Mouse (Mus musculus) hindbrain, postnatal 0 days (tissue): Measurements from ENCODE around the gene Pcnx4. TPM values are rescaled to one million over a fixed set of nuclear protein-coding genes. Genes with fewer than 3 reads are reported as not detected.
A peak's percentile ranks its signal among the peaks of the same experiment; 100 is the strongest.

Experiments used
- ATAC-seq: fragments of 200-750 bp; cut with Nextera tagmentation; 2 replicates; pipeline ENCODE4 v1.8.0; 2017; ENCODE audit warnings: mild to moderate bottlenecking, moderate TSS enrichment, moderate library complexity
- DNase-seq: peaks from one replicate; pipeline ENCODE4 v3.0.0-alpha.2; 2015; ENCODE audit warnings: low spot score
- H3K27ac ChIP-seq: fragments of 300-500 bp; sonication (generic); 2 replicates; pipeline ENCODE4 v1.5.1; 2014; ENCODE audit warnings: mild to moderate bottlenecking
- H3K27me3 ChIP-seq: fragments of 300-500 bp; sonication (generic); 2 replicates; pipeline ENCODE4 v1.6.1; 2014; ENCODE audit warnings: low read length, mixed read lengths; ENCODE audit not compliant: insufficient read depth
- H3K36me3 ChIP-seq: fragments of 300-500 bp; sonication (generic); 2 replicates; pipeline ENCODE4 v1.6.1; 2014; ENCODE audit warnings: low read length, mixed read lengths; ENCODE audit not compliant: insufficient read depth
- H3K4me1 ChIP-seq: fragments of 300-500 bp; sonication (generic); 2 replicates; pipeline ENCODE4 v1.6.1; 2014; ENCODE audit warnings: antibody characterized with exemption, low read length, mixed read lengths; ENCODE audit not compliant: insufficient read depth
- H3K4me2 ChIP-seq: fragments of 300-500 bp; sonication (generic); 2 replicates; pipeline ENCODE4 v1.6.1; 2014; ENCODE audit warnings: low read depth, mild to moderate bottlenecking, low read length, moderate library complexity, mixed read lengths
- H3K4me3 ChIP-seq: fragments of 300-500 bp; sonication (generic); 2 replicates; pipeline ENCODE4 v1.5.1; 2014; ENCODE audit warnings: low read length
- H3K9ac ChIP-seq: fragments of 300-500 bp; sonication (generic); replicated peaks from 2 replicates; pipeline ENCODE4 v1.6.1; 2014; ENCODE audit warnings: mild to moderate bottlenecking, low read length, moderate library complexity, mixed read lengths
- H3K9me3 ChIP-seq: fragments of 300-500 bp; sonication (generic); 2 replicates; pipeline ENCODE4 v1.6.1; 2016; ENCODE audit warnings: low read length, mixed read lengths
- CTCF ChIP-seq: IDR thresholded peaks from 2 replicates; pipeline ENCODE4 v1.5.1; 2016; ENCODE audit warnings: antibody characterized with exemption, control low read depth, low read depth
- WGBS: fragments of 180-500 bp; shearing (Covaris S2); extraction: QIAGEN DNeasy Blood & Tissue Kit; methylation state at CpG from one replicate; pipeline ENCODE4 v1.1.7; 2014; 5-methylcytosine and 5-hydroxymethylcytosine counted together
- polyA plus RNA-seq: library from polyadenylated mRNA; unstranded; fragments of >200 nt; fragmentation: Nextera tagmentation; extraction: Ambion mirVana; gene quantifications from 2 replicates; pipeline ENCODE4 v1.2.1, GENCODE M21; 2015
- total RNA-seq: library from RNA; depleted of rRNA; stranded (reverse); fragments of >200 nt; gene quantifications from 2 replicates; pipeline ENCODE4 v1.2.3, GENCODE M21; 2014

Pcnx4 gene
- total and polyA plus RNA-seq, 2 experiments from 2014 or later: 18.9 TPM

- Histone ChIP-seq H3K4me3 (no peak overlapping the region), H3K27me3 (no peaks in the 10 kb centered on the region), H3K27ac (no peak overlapping the region), H3K9me3 (no peaks in the 10 kb centered on the region), H3K4me2 (peak overlapping the region; percentile 24; the same call in 1 of the 2 replicates), H3K4me1 (no peaks in the 10 kb centered on the region), H3K9ac (no peak overlapping the region), H3K36me3 (no peaks in the 10 kb centered on the region)
- ATAC-seq: no peak
- 31% methylated on average over 12 of the region's 12 CpGs for WGBS
- no peak for DNase-seq
- no peak for TF ChIP-seq CTCF
These were observed 18.0 kb upstream of the Pcnx4 start for GRCm38 (mm10) chr12:72518114-72518728.

GRCm38 (mm10) chr12:72519352-72519751, 16.8 kb upstream of the Pcnx4 start:
- H3K4me3 ChIP-seq: no peak overlapping the region
- H3K9me3 ChIP-seq: no peaks in the 10 kb centered on the region
- no peak overlapping the region for H3K9ac ChIP-seq
- H3K27me3 ChIP-seq: no peaks in the 10 kb centered on the region
- WGBS: 21% methylated on average over 9 of the region's 9 CpGs
- H3K27ac ChIP-seq: no peak overlapping the region
- H3K4me1 ChIP-seq: no peaks in the 10 kb centered on the region
- H3K4me2 ChIP-seq: peak overlapping the region; percentile 3; the same call in 1 of the 2 replicates
- no peak for TF ChIP-seq CTCF
- DNase-seq (peak; percentile 26), ATAC-seq (no peak)
- H3K36me3 ChIP-seq: no peaks in the 10 kb centered on the region

GRCm38 (mm10) chr12:72519855-72520254, 16.3 kb upstream of the Pcnx4 start:
- H3K36me3 ChIP-seq: no peaks in the 10 kb centered on the region
- ATAC-seq: no peak
- no peak for DNase-seq
- TF ChIP-seq CTCF: no peak
- no peak overlapping the region for H3K4me2 ChIP-seq
- H3K4me1 ChIP-seq: no peaks in the 10 kb centered on the region
- no peaks in the 10 kb centered on the region for H3K9me3 ChIP-seq
- no peaks in the 10 kb centered on the region for H3K27me3 ChIP-seq
- no peak overlapping the region for H3K9ac ChIP-seq
- H3K4me3 ChIP-seq: no peak overlapping the region
- 83% methylated on average over 5 of the region's 5 CpGs for WGBS
- H3K27ac ChIP-seq: no peak overlapping the region

DNA sequence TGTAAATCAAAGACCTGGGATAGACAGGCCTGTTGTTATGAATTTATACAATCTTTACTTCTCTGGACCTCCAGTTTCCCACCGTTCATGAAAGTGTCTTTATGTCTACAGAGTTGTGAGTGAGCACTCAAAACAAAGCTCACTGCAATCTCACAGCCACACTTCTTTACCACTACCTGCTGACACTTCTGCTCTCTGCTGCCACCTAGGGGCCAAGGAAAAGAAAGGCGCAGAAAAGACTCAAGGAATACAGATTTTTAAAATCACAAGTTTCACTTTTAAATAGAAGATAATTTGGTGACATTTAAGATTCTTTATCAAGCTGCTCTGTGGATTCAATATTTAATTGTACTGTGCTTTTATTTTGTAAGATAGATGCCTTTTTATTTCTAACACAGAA, 15.5 kb upstream of the Pcnx4 start:
- H3K27me3 ChIP-seq: no peaks in the 10 kb centered on the region
- H3K4me1 ChIP-seq: no peaks in the 10 kb centered on the region
- no peak overlapping the region for H3K27ac ChIP-seq
- WGBS: 4% methylated on average over 2 of the region's 2 CpGs
- H3K36me3 ChIP-seq: no peaks in the 10 kb centered on the region
- no peaks in the 10 kb centered on the region for H3K9me3 ChIP-seq
- peak; percentile 90 for TF ChIP-seq CTCF
- no peak overlapping the region for H3K4me3 ChIP-seq
- no peak overlapping the region for H3K9ac ChIP-seq
- H3K4me2 ChIP-seq: no peak overlapping the region
- DNase-seq (peak; percentile 79), ATAC-seq (no peak)

DNA sequence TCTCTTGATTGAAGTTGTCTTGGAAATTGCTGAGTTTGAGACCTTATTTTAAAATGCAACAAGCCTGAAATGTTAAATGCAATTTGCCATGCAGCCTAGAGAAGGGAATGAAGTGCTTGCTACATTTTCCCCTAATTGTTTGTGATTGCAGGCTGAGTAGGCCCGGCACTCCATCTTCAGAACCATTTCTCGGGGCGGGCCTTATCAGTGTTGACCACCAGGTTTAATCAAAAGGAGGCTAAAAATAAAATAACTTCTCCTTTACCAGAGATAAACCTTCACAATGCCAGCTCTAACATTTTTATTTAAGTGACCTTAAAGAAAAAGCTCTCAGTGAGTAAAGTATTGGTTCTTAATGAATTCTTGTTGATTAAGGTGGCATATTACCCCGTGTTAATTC, 10.6 kb upstream of the Pcnx4 start:
- Histone ChIP-seq H3K4me3 (no peak overlapping the region), H3K9me3 (peaks cover 7% of the 10 kb centered on the region; the same call in 1 of the 2 replicates), H3K4me2 (no peak overlapping the region), H3K27ac (no peak overlapping the region), H3K4me1 (no peaks in the 10 kb centered on the region), H3K36me3 (no peaks in the 10 kb centered on the region), H3K9ac (no peak overlapping the region), H3K27me3 (no peaks in the 10 kb centered on the region)
- DNase-seq (no peak), ATAC-seq (no peak)
- no peak for TF ChIP-seq CTCF
- 75% methylated on average over 4 of the region's 4 CpGs for WGBS

GRCm38 (mm10) chr12:72532303-72532702, 3.9 kb upstream of the Pcnx4 start:
- no peak for ATAC-seq
- H3K27me3 ChIP-seq: no peaks in the 10 kb centered on the region
- no peak overlapping the region for H3K9ac ChIP-seq
- WGBS: 76% methylated on average over 7 of the region's 7 CpGs
- H3K4me2 ChIP-seq: no peak overlapping the region
- H3K9me3 ChIP-seq: peaks cover 7% of the 10 kb centered on the region; the same call in 1 of the 2 replicates
- DNase-seq: no peak
- H3K4me1 ChIP-seq: 0 out of 2 replicates have a peak, but pooled peaks cover 3% of the 10 kb centered on the region
- no peak for TF ChIP-seq CTCF
- no peaks in the 10 kb centered on the region for H3K36me3 ChIP-seq
- H3K4me3 ChIP-seq: no peak overlapping the region
- no peak overlapping the region for H3K27ac ChIP-seq

DNA sequence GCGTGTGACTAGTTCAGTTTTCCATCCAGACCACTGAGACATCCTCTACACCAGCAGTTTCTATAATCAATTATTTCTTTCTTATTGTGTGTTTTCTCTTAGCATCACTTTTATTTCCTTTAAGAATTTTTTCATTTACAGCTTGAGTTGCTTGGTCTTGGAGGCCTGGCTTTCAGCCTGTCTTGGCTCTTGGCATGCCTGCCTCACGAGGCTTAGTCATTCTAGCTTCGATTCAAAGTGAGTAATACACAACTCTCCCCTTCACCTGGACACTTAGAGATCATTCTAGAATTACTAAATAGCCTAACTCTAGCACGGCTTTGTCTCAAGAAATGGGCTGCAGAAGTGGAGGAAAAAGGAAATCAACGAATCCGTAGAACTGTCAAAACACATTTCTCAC, 2.2 kb upstream of the Pcnx4 start:
- ATAC-seq (no peak), DNase-seq (no peak)
- no peak overlapping the region for H3K4me2 ChIP-seq
- H3K27ac ChIP-seq: no peak overlapping the region
- WGBS: 90% methylated on average over 6 of the region's 6 CpGs
- H3K9me3 ChIP-seq: peaks cover 7% of the 10 kb centered on the region; the same call in 1 of the 2 replicates
- no peak overlapping the region for H3K9ac ChIP-seq
- no peak overlapping the region for H3K4me3 ChIP-seq
- 0 out of 2 replicates have a peak, but pooled peaks cover 4% of the 10 kb centered on the region for H3K4me1 ChIP-seq
- TF ChIP-seq CTCF: no peak
- no peaks in the 10 kb centered on the region for H3K36me3 ChIP-seq
- H3K27me3 ChIP-seq: no peaks in the 10 kb centered on the region
